Mouse (Mus musculus): ENCODE data around the gene Snrnp200.

DNA sequence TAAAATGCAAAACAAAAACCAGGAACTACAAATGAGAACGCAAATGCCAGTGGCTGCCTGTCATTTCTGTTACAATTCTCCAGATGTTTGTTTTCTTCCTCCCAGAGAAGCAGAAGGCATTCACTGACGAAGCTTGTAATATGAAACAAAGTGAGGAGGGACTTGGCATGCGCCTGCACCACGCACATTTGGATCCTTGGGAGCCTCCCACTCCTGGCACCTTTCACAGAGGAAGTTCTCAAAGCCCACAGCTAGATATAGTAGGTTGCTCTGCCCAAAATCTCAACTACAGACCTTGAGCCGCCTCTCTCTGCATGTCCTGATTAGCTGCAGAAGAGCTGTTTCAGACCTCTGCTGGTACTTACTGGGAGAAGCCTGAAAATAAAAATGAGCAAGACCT, 51.2 kb downstream of the Snrnp200 start:
- no peak for TF ChIP-seq CTCF (IDR thresholded peaks at IDR 0.05; ENCODE audit: borderline replicate concordance, insufficient read depth, low read depth, low read length)
- TF ChIP-seq POLR2A (IDR thresholded peaks at IDR 0.05; ENCODE audit: borderline replicate concordance, insufficient read depth, low read length) = no peak
